Mouse (Mus musculus) spleen, embryonic (tissue): Measurements from ENCODE around the gene Mrtfa.

Source experiments
- CTCF ChIA-PET: fragments of 350-600 bp; sonication (Branson Sonifier 250); formaldehyde crosslinking; loops from one replicate; lab custom pipeline; 2022; lab: Charles Lee

Mrtfa gene

GRCm38 (mm10) chr15:81104585-81105259 lies 85.8 kb downstream of the Mrtfa start:
- CTCF ChIA-PET: no interaction called here

- CTCF ChIA-PET: no interaction called here
Measured at GRCm38 (mm10) chr15:81103500-81103899, 87.1 kb downstream of the Mrtfa start.

- CTCF ChIA-PET: no interaction called here
Measured at GRCm38 (mm10) chr15:81102274-81102879, 88.2 kb downstream of the Mrtfa start.

GRCm38 (mm10) chr15:81101316-81101715 lies 89.2 kb downstream of the Mrtfa start:
- CTCF ChIA-PET: no interaction called here

- CTCF ChIA-PET: no interaction called here
Measured at GRCm38 (mm10) chr15:81099269-81099668, 91.3 kb downstream of the Mrtfa start.

GRCm38 (mm10) chr15:81098689-81099088 lies 91.9 kb downstream of the Mrtfa start:
- CTCF ChIA-PET: interaction anchor here (0.5 kb wide), 1 partner anchor 149 kb away, joined by 3 read pairs; no protein-coding TSS in a partner anchor

- CTCF ChIA-PET: interaction anchor here (0.5 kb wide), 1 partner anchor 148 kb away, joined by 3 read pairs; no protein-coding TSS in a partner anchor
Measured at GRCm38 (mm10) chr15:81097896-81098295, 92.7 kb downstream of the Mrtfa start.

- CTCF ChIA-PET: no interaction called here
Measured at GRCm38 (mm10) chr15:81097456-81097855, 93.1 kb downstream of the Mrtfa start.

GRCm38 (mm10) chr15:81096329-81097055 lies 94.1 kb downstream of the Mrtfa start:
- CTCF ChIA-PET: no interaction called here

GRCm38 (mm10) chr15:81093032-81093431 lies 97.5 kb downstream of the Mrtfa start:
- CTCF ChIA-PET: no interaction called here

GRCm38 (mm10) chr15:81091718-81092117 lies 98.8 kb downstream of the Mrtfa start:
- CTCF ChIA-PET: no interaction called here

GRCm38 (mm10) chr15:81087529-81087928 lies 103.0 kb downstream of the Mrtfa start:
- CTCF ChIA-PET: no interaction called here

- CTCF ChIA-PET: interaction anchor here (0.5 kb wide), 1 partner anchor 97 kb away, joined by 3 read pairs; no protein-coding TSS in a partner anchor
Measured at GRCm38 (mm10) chr15:81086644-81087480, 103.7 kb downstream of the Mrtfa start.

- CTCF ChIA-PET: interaction anchor here (0.7 kb wide), 1 partner anchor 198 kb away, joined by 3 read pairs; no protein-coding TSS in a partner anchor
Measured at GRCm38 (mm10) chr15:81083826-81084225, 106.7 kb downstream of the Mrtfa start.

GRCm38 (mm10) chr15:81083281-81083680 lies 107.3 kb downstream of the Mrtfa start:
- CTCF ChIA-PET: interaction anchor here (0.5 to 0.7 kb wide), 2 partner anchors 36 to 1162 kb away, joined by 3 to 4 read pairs; no protein-coding TSS in a partner anchor

- CTCF ChIA-PET: no interaction called here
Measured at GRCm38 (mm10) chr15:81081216-81081615, 109.3 kb downstream of the Mrtfa start.

- CTCF ChIA-PET: no interaction called here
Measured at GRCm38 (mm10) chr15:81080405-81080804, 110.2 kb downstream of the Mrtfa start.

GRCm38 (mm10) chr15:81079255-81079654 lies 111.3 kb downstream of the Mrtfa start:
- CTCF ChIA-PET: no interaction called here

- CTCF ChIA-PET: no interaction called here
Measured at GRCm38 (mm10) chr15:81077551-81077950, 113.0 kb downstream of the Mrtfa start.

- CTCF ChIA-PET: interaction anchor here (1.0 kb wide), 1 partner anchor 12 kb away, joined by 4 read pairs; no protein-coding TSS in a partner anchor
Measured at GRCm38 (mm10) chr15:81074543-81074942, 116.0 kb downstream of the Mrtfa start.

GRCm38 (mm10) chr15:81073751-81074150 lies 116.8 kb downstream of the Mrtfa start:
- CTCF ChIA-PET: interaction anchor here (1.0 kb wide), 1 partner anchor 12 kb away, joined by 4 read pairs; no protein-coding TSS in a partner anchor
